Mouse (Mus musculus): ENCODE measurements around the gene Mus81. TPM values are rescaled to one million over a fixed set of nuclear protein-coding genes. Genes with fewer than 3 reads are reported as not detected.
A peak's percentile ranks its signal among the peaks of the same experiment; 100 is the strongest.

Mus81 gene
- total RNA-seq, 2 experiments from 2014 or later = 34.2 to 40.9 TPM

- DNase-seq (ENCODE audit: low spot score in 2 of 2) = peak; percentile 57 to 77
These were observed 14.5 kb downstream of the Mus81 start, which contains the start of gene Efemp2 for GRCm38 (mm10) chr19:5473720-5474119. Efemp2 (plus strand) TSS chr19:5473954.

- DNase-seq (ENCODE audit: low spot score in 2 of 2) = no peak
These were observed 15.3 kb downstream of the Mus81 start for GRCm38 (mm10) chr19:5472857-5473256.

- DNase-seq (ENCODE audit: low spot score in 2 of 2) = no peak
These were observed 16.4 kb downstream of the Mus81 start for GRCm38 (mm10) chr19:5471846-5472245.

GRCm38 (mm10) chr19:5468374-5468773 lies 19.8 kb downstream of the Mus81 start, which contains the start of gene Ctsw:
Ctsw (minus strand) TSS chr19:5468507.
- no peak for DNase-seq (ENCODE audit: low spot score in 2 of 2)

- no peak for DNase-seq (ENCODE audit: low spot score in 2 of 2)
These were observed 21.2 kb downstream of the Mus81 start for GRCm38 (mm10) chr19:5466916-5467500.

GRCm38 (mm10) chr19:5465037-5465436 lies 23.2 kb downstream of the Mus81 start:
- no peak for DNase-seq (ENCODE audit: low spot score in 2 of 2)

GRCm38 (mm10) chr19:5463791-5464562 lies 24.2 kb downstream of the Mus81 start:
- peak; percentile 79 to 85 for DNase-seq (ENCODE audit: low spot score in 2 of 2)

GRCm38 (mm10) chr19:5463212-5463611 lies 25.0 kb downstream of the Mus81 start:
- no peak for DNase-seq (ENCODE audit: low spot score in 2 of 2)

- no peak for DNase-seq (ENCODE audit: low spot score in 2 of 2)
These were observed 26.8 kb downstream of the Mus81 start for GRCm38 (mm10) chr19:5461411-5461810.

- peak; percentile 92 to 93 for DNase-seq (ENCODE audit: low spot score in 2 of 2)
These were observed 27.7 kb downstream of the Mus81 start, which contains the start of gene Fibp for GRCm38 (mm10) chr19:5460465-5460911. Fibp (plus strand) TSS chr19:5460615.

- no peak for DNase-seq (ENCODE audit: low spot score in 2 of 2)
These were observed 28.3 kb downstream of the Mus81 start for GRCm38 (mm10) chr19:5459896-5460295.

GRCm38 (mm10) chr19:5459019-5459418 lies 29.2 kb downstream of the Mus81 start:
- no peak for DNase-seq (ENCODE audit: low spot score in 2 of 2)

- no peak for DNase-seq (ENCODE audit: low spot score in 2 of 2)
These were observed 30.3 kb downstream of the Mus81 start, which contains the start of gene Ccdc85b for GRCm38 (mm10) chr19:5457746-5458442. Ccdc85b (minus strand) TSS chr19:5457894.

GRCm38 (mm10) chr19:5456922-5457745 lies 31.1 kb downstream of the Mus81 start:
- DNase-seq (ENCODE audit: low spot score in 2 of 2) = peak; percentile 93 to 97

- no peak for DNase-seq (ENCODE audit: low spot score in 2 of 2)
These were observed 31.8 kb downstream of the Mus81 start for GRCm38 (mm10) chr19:5456241-5456921.

- no peak for DNase-seq (ENCODE audit: low spot score in 2 of 2)
These were observed 32.6 kb downstream of the Mus81 start for GRCm38 (mm10) chr19:5455568-5455967.

- no peak for DNase-seq (ENCODE audit: low spot score in 2 of 2)
These were observed 33.2 kb downstream of the Mus81 start for GRCm38 (mm10) chr19:5455037-5455436.

- no peak for DNase-seq (ENCODE audit: low spot score in 2 of 2)
These were observed 36.4 kb downstream of the Mus81 start for GRCm38 (mm10) chr19:5451766-5452165.

- DNase-seq (ENCODE audit: low spot score in 2 of 2) = no peak
These were observed 38.5 kb downstream of the Mus81 start for GRCm38 (mm10) chr19:5449673-5450072.

Data from layer of hippocampus, postnatal 10 days (tissue).